Mouse (Mus musculus) thymus, postnatal 25 days (tissue): ENCODE measurements around the gene Dnm1.
"Not testable (repeated sequence)": the region's sequence is repeated elsewhere in the genome, so short reads cannot be mapped to it uniquely, and the experiment has no call there.

ENCODE experiments used
- DNase-seq: peaks from one replicate; pipeline ENCODE4 v3.0.0; 2022

Dnm1 gene

DNA sequence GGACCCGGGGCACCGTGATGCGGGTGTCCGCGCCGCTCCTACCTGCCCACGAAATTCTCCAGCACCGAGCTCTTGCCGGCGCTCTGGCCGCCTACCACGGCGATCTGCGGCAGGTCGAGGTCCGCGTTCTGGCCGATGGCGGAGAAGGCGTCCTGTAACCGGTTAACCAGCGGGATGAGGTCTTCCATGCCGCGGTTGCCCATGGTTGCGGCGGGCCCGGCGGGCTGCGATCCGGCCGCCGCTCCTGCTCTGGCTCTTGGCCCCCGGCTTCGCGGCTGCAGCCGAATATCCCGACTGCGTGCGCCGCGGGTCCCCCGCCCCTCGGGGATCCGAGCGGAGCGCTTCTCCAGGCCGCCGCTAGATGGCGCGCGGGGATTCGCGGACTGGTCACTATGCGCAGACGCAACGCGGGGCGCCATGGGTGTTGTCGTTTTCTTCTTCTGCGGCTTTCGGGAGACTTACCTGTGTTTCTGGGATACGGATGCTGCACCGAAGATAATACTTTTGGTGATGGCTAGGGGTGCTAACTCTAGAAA lies at the start of gene Dnm1:
Gene Dnm1, minus strand, starts transcription at position 332 of the 536 bp plus-strand sequence.
- peak; percentile 88 for DNase-seq

DNA sequence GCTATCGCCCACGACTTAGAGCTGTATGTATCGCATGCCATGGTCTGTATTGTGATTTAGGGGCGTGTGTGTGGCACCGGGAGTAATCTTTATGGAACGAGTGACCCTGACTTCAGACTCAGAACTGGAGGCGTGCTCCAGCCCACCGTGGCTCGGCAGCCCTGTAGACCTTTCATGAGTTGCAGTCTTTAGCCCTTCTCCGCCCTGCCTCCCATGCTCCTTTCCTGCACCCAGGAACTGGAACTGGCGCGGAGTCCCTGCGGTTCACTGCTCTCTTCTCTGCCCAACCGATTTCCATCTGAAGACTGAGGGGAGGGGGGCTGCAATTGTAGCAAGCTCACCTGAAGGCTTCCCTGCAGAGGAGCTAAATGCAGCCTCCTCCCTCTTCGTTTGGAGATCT lies 43.6 kb upstream of the Dnm1 start:
- peak; percentile 26 for DNase-seq

DNA sequence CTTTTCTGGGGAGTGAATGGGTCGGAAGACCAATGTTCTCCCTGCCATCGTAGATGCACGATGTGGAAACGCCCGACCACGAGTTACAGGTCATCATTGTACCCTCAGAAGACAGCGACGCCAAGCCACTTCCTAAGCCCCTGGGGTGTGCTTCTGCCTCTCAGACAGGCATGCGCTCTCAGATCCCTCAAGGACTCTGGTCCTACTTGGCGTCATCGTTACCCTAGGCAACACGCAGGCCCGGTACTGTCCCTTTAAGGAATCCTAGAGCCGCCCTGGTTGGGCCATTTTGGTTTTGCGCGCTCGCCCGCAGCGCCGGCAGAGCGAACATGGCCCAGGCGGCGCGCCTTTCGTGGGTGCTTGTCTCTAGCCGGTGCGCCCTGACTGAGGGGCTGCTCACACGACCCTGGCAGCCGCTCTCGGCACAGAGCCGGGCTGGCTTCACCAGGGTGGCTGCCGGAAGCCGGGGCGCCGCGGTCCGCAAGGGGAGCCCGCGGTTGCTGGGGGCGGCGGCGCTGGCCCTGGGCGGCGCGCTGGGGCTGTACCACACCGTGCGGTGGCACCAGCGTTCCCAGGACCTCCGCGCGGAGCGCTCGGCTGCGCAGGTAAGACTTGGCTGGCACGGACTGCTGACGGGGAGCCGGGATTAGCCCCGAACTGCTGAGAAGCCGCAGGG lies 42.9 kb upstream of the Dnm1 start:
- DNase-seq = peak; percentile 77

DNA sequence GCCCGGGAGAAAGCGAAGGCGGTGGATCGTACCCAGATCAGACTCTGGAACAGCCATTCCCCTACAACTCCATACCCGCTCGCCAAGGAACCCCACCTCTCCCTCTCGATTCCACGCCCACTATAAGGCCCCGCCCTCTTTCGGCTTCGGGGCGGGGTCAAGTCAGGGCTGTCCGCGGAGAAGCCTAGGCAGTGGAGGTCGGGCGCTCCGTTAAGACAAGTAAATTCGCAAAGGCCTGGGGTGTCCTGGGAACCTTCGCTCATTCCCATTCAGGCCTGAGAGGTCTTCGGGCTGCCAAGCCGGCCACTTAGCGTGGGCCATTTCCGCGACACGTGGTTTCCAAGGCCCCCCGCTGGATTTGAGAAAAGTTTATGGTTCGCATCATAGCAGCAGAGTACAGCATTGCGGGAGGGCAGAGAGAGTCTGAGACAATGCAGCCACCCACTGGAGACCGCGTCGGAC lies 42.4 kb upstream of the Dnm1 start, which contains the start of gene Ptges2:
Gene Ptges2, plus strand, starts transcription at position 413 of the 462 bp plus-strand sequence.
- DNase-seq = peak; percentile 94

DNA sequence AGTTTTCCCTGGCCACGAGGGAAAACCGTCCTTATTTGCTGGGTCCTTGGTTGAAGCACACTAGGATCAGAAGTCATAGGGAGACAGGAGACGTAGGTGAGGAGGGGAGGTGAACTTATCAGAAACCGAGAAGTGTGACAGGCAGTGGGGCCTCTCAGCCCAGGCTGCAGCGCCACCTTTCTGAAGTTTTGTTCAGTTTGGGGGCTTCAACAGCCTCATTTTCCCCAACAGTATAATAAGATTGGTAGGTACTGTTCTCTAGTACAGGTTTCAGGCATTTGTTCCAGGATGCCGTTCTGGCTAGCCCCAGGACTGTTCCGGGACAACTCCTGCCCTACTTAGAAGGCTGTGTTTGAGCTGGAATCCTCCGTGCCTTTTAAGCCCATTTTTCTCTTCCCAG lies 41.8 kb upstream of the Dnm1 start:
- DNase-seq = peak; percentile 71

DNA sequence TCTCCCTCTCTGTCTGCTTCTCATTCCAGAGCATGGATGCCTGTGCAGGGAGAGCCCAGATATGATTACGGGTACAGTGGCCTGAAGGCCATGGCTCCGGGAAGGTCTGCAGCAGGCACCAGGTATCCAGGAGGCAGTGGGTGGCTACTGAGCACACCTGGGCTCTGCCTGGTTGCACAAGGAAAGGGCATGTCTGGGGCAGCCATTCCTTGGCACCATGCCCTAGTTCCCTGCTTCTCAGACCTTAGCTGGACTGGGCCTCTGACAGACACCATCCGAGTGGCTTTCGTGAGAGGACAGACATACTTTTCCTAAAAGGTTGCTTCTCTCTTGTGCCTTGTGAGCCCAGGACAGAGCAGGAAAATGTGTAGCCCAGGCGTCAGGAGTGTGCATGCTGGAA lies 38.9 kb upstream of the Dnm1 start:
- no peak for DNase-seq

DNA sequence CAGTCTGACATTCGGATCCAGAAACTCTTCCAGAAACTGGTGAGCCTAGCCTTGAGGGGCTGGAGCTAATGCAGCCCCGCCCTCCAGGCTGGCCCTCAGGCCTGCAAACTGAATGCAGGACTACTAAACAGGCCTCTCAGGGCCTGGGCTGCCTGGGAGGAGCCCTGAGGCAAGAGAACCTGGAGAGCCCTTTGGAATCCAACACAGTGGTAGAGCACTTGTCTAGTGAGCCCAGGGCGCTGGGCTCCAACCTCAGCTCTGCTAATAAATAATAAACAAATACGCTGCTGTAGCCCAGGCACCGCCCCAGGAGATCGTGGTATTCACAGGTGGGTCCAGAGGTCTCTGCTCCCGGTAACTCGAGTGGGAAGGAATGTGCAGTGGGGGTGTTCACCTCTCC lies 37.7 kb upstream of the Dnm1 start:
- no peak for DNase-seq

DNA sequence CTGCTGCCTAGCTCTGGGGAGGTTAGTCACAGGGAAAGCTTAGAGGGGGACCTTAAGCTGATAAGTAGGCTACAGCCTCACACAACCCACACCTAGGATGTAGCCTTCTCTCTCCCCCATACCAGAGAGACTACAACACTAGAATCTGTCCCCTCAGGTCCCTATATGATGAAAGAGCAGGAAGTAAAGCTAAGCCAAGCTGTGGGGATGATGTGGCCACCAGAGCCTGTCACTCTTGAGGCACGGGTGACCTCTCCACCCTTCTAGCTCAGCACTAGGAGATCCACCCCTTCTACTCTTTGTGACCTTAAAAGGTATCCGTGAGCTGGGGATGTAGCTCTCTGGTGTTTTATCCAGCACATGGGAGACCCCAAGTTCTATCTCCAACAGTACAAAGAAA lies 36.0 kb upstream of the Dnm1 start:
- no peak for DNase-seq

DNA sequence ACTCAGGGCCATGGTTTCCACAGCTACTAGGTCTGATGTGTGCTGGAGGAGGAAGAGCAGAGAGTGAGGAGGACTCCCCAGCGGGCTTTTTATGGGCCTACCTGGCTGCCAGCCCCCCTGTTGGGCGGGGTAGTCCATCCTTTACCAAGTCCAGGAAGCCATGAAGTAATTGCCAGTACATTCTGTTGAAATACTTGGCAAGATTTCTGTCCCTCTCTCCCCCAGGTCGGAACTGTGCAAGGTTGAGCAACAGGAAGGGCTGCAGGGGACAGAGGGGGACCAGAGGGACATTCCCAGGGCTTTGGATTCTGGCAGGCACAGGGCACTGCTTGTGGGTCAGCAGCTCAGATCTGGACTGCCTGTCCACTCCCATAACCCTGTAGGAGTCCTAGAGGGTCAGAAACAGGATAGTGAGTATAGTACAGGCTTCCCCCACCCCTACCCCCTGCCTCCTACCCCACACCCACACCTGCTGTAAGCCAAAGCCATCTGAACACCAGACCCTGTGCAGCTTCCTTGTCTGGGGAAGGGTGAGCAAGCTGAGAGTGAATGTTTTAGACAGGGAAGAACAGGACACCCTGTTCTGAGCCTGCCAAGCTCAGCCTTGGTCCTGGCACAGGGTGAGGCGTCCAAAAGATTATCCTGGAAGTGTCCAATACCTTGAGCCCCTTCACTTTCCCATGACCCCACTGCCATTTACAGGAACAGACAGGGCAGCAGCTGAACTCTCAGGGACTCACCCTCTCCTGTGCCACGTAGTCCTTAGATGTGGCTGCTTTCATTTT lies 34.8 kb upstream of the Dnm1 start, which contains the start of gene Lcn2:
Gene Lcn2, minus strand, starts transcription at position 547 of the 785 bp plus-strand sequence.
- no peak for DNase-seq

DNA sequence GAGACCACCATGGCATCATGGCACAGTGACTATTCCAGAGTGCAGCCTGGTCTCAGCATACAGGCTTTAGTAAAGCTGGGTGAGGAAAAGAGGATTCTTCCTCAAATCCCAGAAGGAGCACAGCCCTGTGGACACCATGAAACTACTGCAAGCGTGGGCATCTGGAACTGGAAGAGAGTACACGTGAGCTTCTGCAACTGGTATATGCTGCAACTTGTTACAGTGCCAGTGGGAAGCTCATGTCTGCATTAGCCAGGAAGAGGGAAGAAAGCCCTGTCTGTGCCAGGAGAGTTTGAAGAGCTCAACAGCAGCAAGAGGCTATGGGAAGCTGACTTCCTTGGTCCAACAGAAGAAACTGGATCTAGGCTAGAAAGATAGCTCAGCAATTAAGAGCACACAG lies 29.6 kb upstream of the Dnm1 start:
- no peak for DNase-seq

DNA sequence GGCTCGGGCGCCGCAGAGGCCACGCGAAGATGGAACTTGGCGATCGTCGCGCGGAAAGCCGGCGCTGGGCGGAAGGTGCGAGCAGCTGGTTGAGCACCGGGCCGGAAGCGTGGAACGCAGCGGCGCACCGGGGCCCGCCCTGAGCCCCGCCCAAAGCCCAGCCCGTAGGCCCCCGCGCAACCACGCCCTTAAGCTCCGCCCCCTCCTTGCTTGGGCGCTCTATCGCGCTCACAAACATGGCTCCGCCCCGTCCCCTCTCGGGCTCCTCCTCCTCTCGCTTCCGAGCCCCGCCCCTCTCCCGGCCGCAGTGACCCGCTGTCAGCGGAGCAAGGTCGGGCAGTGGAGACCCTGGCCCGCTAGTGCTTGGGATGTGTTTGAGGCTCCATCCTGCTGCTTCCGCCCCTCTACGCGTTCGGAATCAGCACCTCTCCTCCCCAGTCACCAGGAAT lies 28.7 kb upstream of the Dnm1 start, which contains the start of gene 1110008P14Rik:
Gene 1110008P14Rik, minus strand, starts transcription at position 164 of the 449 bp plus-strand sequence.
- peak; percentile 97 for DNase-seq

DNA sequence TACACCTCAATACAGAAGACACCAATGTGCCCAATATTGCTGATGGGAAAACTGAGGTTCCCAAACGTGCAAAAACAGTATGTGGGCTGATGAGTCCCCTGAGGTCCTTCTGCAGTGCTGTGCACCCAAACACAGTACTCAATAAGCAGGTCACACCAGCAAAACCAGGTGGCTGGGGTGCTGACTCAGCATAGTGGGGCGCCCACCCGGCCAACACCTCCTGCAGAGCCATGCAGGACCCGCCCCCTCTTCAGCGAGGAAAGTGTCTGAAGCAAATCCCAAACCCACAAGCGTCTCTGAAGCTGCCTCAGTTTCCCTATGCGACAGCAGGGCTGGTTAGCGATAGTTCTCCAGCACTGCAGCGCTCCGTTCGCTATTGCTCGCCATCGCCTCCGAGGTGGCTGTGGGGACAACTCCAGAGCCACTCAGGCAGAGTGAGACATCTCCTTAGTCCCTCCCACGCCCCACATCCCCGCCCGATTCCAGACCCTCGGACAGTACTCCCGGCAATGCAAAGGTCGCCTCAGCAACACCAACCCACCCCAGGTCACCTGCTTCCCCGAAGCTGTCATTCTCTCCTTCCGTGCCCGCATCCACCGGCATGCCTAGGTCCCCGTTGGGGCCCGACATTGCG lies 28.1 kb upstream of the Dnm1 start:
- peak; percentile 69 for DNase-seq

DNA sequence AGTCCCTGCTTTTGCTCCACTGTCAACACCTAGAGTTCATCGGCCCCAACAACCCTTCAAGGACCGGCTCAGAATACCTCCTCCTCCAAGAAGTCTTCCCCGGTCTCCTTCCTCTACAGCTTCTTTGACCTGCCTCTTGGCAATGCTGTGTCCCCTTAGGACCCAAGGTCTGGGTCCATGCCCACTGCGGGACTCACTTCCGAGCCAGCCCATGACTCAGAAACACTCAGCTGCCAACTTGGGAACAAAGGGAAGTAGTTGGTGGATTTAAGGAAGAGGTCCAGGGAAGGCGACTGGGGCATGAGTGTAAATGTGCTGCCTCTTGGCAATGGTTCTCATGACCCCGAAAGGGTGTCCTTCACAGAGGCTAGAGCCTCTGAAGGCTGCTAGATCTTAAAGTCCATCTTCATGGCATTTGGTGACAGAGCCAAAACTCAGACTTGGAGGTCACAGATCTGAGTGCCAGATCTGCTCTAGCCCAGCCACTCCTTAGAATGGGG lies 26.9 kb upstream of the Dnm1 start:
- DNase-seq = no peak

DNA sequence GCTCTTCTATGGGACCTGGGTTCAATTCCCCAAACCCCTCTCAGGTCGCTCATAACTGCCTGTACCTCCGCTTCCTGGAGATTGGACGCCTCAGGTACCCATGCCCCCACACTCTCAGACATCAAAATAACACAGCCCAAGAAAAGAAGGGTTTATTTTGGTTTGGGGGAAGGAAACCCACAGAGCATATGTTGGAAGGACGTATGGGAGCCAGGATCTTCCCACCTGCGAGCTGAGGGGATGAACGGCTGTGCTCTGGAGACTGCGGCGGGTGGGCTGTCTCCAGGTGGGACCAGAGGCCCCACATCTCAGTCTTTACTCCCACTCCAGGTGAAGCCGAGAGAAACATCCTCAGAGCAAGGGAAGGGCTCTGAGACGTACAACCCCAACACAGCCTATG lies 23.8 kb upstream of the Dnm1 start:
- no peak for DNase-seq

DNA sequence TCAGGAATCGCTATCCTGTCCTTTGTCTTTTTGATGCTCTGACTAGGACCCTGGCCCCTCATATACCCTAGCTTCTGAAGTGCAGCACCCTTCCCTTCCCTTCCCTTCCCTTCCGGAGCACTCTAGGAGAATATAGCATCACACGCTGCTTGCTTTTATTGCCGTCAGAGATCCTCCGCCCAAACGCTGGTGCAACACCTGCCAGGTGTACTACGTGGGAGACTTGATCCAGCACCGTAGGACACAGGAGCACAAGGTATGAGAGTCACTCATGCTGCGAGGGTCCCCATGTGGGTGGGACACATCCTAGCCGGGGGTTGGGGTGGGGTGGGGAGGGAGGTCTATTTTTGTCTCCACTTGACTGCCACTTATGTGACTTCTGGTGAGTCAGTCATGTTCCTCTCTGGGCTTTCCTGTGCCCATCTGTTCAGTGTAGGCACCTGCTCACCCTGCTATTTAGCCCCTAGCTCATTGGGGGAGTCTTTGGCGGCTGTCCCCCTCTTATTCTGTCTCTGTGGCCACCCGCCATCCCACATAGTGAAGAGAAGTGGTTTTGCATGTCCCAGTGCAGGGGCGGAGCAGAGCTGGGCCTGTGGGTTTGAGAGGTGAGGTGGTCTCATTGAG lies 22.3 kb upstream of the Dnm1 start:
- no peak for DNase-seq

DNA sequence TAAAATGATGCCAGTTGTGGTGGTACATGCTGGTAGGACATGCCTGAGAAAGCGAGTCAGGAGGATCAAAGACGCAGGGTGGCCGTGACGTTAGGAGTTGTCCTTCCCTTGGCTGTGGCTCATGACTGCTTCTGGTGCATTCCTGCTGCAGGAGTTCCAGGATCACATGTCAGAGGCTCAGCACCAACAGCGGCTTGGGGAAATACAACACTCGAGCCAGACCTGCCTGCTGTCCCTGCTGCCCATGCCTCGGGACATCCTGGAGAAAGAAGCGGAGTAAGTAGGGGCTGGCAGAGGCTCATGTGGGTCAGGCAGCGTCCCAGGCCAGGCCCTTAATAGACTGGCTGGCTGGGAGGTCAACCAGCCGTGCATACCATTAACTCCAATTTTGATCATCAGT lies 21.1 kb upstream of the Dnm1 start:
- DNase-seq = no peak

DNA sequence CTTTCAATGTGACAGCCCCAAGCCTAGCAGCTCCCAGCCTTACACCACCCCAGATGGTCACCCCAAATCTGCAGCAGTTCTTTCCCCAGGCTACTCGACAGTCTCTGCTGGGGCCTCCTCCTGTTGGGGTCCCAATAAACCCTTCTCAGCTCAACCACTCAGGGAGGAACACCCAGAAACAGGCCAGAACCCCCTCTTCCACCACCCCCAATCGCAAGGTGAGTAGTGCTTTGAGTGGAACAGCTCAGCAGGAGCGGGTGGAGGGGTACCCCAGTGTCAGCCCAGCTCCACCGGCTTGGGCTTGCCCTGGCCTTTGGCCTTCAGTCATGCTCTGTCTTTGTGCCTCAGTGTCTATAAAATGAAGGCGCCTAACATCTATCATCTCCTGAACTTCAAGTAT lies 14.2 kb upstream of the Dnm1 start:
- DNase-seq = no peak

DNA sequence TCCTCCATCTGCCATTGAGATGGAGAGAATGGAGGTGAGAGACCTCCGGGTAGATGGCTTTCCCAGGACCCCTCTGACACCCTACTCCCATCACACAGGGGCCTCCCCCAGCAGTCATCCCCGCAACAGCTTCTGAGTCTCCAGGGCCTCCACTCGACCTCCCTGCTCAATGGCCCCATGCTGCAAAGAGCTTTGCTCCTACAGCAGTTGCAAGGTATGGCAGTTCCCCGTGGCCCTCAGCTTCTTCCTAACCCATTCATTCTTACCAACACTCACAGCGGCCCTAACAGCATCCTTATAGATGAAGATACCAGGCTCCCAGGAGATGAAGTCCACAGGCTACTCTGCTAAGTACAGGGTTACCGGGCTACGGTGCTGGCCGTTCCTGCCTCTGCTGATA lies 11.0 kb upstream of the Dnm1 start:
- DNase-seq = no peak

DNA sequence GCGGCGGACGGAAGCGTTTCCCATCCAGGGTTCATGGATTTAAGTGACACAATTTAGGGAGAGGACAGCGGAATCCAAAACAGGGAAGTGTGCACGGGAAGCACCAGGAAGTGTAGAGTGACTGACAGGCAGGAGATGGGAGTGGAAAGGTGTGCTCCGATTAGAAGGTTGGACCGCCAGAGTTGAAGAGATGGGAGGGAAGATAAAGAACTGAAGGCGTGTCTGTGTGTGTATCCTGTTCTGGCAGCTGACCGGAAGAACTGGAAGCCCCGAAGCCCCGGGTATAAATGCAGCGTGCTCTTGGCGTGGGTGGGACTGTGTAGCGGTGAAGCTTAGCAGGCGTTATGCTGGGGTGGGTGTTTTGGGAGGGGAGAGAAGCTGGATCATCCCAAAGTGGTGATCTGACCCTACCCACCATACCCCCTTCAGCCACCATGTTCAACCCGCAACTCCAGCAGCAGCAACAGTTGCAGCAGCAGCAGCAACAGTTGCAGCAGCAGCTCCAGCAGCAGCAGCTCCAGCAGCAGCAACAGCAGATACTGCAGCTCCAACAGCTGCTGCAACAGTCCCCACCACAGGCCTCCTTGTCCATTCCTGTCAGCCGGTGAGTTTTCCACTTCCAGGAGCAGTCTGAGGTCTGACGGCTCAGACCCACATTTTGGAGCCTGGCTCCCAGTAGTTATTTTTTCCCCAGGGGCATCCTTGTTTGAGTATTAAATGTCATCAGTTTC lies 10.4 kb upstream of the Dnm1 start:
- DNase-seq = no peak

DNA sequence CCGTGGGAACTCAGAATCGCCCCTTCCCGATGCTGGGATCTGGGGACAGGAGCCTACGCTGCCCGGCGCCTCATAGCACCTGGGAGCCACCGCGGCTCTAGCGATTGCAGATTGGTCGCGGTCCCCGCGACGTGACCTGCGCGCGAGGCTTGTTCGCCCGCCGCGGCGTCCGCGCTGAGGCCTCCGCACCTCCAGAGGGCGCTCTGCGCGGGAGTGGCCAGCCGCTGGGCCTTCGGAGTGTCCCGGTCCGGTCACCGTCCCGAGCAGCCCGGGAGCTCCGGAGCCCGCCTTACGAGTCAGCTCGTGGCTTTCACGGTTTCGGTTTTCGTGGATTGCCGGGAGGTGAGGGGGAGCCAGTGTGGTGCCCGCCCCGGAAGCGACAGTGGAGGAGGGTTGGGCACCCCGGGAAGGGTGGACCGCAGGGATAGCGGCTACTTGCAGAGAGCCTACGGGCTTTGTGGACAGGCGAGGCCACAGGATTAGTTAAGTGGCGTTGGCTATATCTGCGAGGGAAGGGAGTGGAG lies 9.7 kb upstream of the Dnm1 start:
- DNase-seq = peak; percentile 88

DNA sequence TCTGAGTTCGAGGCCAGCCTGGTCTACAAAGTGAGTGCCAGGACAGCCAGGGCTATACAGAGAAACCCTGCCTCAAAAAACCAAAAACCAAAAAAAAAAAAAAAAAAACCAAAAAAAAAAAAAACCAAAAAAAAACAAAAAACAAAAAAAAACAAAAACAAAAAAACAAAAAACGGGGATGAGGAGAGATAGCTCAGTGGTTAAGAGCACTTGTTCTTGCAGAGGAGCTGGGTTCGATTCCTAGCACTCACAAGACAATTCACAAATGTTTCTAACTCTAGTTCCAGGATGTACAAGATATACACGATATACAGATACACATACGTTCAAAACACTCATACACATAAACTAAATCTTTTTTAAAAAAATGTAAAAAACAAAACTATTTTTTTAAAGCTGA lies 9.1 kb upstream of the Dnm1 start:
- DNase-seq = not testable (repeated sequence)

DNA sequence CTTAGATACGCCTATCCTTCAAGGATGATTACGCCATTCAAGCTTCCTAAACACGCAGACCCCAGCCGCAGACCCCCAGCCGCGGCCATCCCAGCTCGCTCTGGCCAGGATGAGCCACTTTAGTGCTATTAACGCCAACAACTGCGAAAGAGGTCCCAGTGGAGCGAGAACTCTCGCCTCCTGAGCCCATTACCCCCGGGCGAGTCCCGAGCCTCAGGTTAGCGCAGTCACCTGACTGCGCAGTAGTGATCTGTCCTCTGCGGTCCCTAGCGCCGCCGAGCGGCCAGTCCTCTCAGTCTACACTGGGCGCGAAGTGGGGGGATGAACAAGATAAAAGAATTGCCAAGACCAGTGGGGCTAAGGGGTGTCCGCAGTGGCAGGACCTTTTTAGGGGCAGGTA lies 8.3 kb upstream of the Dnm1 start:
- peak; percentile 61 for DNase-seq
